Comparison of ENCODE assay signal across 9 mouse cellular contexts in the genomic region with DNA sequence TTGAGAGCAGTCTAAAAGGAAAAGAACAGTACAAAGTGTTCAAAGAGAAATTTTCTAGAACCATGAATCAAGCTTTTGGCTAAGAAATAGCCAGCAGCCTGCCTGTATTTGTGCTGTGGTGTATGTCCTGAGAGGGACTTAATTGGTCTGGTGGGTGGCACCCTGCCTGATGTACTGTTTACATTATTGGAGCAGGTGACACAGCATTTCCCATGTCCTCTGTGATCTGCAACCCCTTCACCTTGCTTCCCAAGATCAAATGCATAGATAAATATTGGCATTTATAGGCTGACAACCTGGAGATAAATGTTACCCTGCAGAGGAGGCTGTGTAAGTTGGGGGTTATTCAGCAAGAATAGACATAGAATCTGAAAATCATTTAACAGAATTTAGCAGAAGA. TPM values are rescaled to one million over a fixed set of nuclear protein-coding genes. Genes with fewer than 3 reads are reported as not detected.
DNase-seq lines count a peak whose midpoint lies in the region; ATAC-seq and TF ChIP-seq lines count a peak whose summit lies in the region.
"Had no signal": no experiment of that assay in that cellular context is flagged by ENCODE, and none has a peak within 500 bp of the region (broad histone marks: within the 10 kb centered on the region; RNA-seq: fewer than 3 reads in every experiment).

No protein-coding gene starts in this region.

- H3K27me3 ChIP-seq in kidney, adult 2 months (replicated peaks; ENCODE audit: control insufficient read depth, insufficient read depth, low read length), result no peaks in the 10 kb centered on the region
- H3K27me3 ChIP-seq in CH12.LX (replicated peaks), result no peaks in the 10 kb centered on the region
- H3K27me3 ChIP-seq in embryonic facial prominence, embryonic 13.5 days, result no peaks in the 10 kb centered on the region
- no peaks in the 10 kb centered on the region for H3K27me3 ChIP-seq in liver, embryonic 11.5 days (replicated peaks; ENCODE audit: control insufficient read depth, insufficient read depth, low read length)

- TF ChIP-seq POLR2A in kidney, adult 2 months (IDR thresholded peaks at IDR 0.05; ENCODE audit: low read depth, low read length), result no peak
- no peak for TF ChIP-seq POLR2A in CH12.LX (IDR thresholded peaks at IDR 0.05; ENCODE audit: low read depth, low read length)

- in situ Hi-C loops in CH12.LX (cut with MboI; ENCODE audit: low pct_ligation_motif_present, low pct_unique_long_range_greater_than_20kb, low sequenced_read_pairs), result no loop called here

- TF ChIP-seq EP300 in CH12.LX (IDR thresholded peaks at IDR 0.05; ENCODE audit: low read length), result no peak

- TF ChIP-seq CTCF in kidney, adult 2 months (conservative IDR thresholded peaks at IDR 0.05; ENCODE audit: insufficient read depth, insufficient read length, low read depth, low read length), result no peak
- no peak for TF ChIP-seq CTCF in CH12.LX (conservative IDR thresholded peaks at IDR 0.05 in 1 of 2, IDR thresholded peaks at IDR 0.05 in 1 of 2; ENCODE audit: low read depth in 2 of 2, low read length in 2 of 2)

- TF ChIP-seq RAD21 in CH12.LX (IDR thresholded peaks at IDR 0.05; ENCODE audit: low read depth, low read length), result no peak

- intact Hi-C loops in left cerebral cortex, postnatal 36 days (cut with DNase I), result no loop called here

- H3K4me1 ChIP-seq in kidney, adult 2 months (ENCODE audit: control insufficient read depth, insufficient read depth, low read length), result peaks cover 11% of the 10 kb centered on the region
- H3K4me1 ChIP-seq in CH12.LX (ENCODE audit: control insufficient read depth in 1 of 2, insufficient read depth in 2 of 2), result peaks cover 2 to 64% of the 10 kb centered on the region in 2 experiments; a peak in 3 of 4 replicates
- peaks cover 9% of the 10 kb centered on the region for H3K4me1 ChIP-seq in embryonic facial prominence, embryonic 13.5 days
- peaks cover 48% of the 10 kb centered on the region for H3K4me1 ChIP-seq in liver, embryonic 11.5 days (replicated peaks; ENCODE audit: control insufficient read depth, insufficient read depth, low read length)

- no peaks in the 10 kb centered on the region for H3K36me3 ChIP-seq in kidney, adult 2 months (ENCODE audit: control insufficient read depth, insufficient read depth, low read length)
- peaks cover 1 to 21% of the 10 kb centered on the region in 2 experiments for H3K36me3 ChIP-seq in CH12.LX (replicated peaks in 1 of 2; ENCODE audit: control insufficient read depth in 1 of 2, insufficient read depth in 1 of 2, low read length in 1 of 2)
- H3K36me3 ChIP-seq in embryonic facial prominence, embryonic 13.5 days, result no peaks in the 10 kb centered on the region
- H3K36me3 ChIP-seq in liver, embryonic 11.5 days (ENCODE audit: control insufficient read depth, insufficient read depth, low read length), result no peaks in the 10 kb centered on the region; the same call in 1 of the 2 replicates

- no peaks in the 10 kb centered on the region for H3K9me3 ChIP-seq in CH12.LX (replicated peaks; ENCODE audit: low read length)
- no peaks in the 10 kb centered on the region for H3K9me3 ChIP-seq in embryonic facial prominence, embryonic 13.5 days
- no peaks in the 10 kb centered on the region for H3K9me3 ChIP-seq in liver, embryonic 11.5 days (ENCODE audit: control insufficient read depth, low read length)

- peaks cover 52% of the 10 kb centered on the region for H3K79me2 ChIP-seq in CH12.LX (replicated peaks; ENCODE audit: control insufficient read depth, extremely low read depth, insufficient read depth, poor library complexity, severe bottlenecking)

- no peak overlapping the region for H3K4me3 ChIP-seq in kidney, adult 2 months (ENCODE audit: insufficient read depth, low read depth, low read length)
- H3K4me3 ChIP-seq in CH12.LX (replicated peaks in 1 of 3; ENCODE audit: low read depth in 2 of 3, low read length in 2 of 3, poor library complexity in 1 of 3), result peak overlapping the region in 1 of 3 experiments; percentile 10
- H3K4me3 ChIP-seq in embryonic facial prominence, embryonic 13.5 days, result no peak overlapping the region
- no peak overlapping the region for H3K4me3 ChIP-seq in liver, embryonic 11.5 days (ENCODE audit: low read depth, low read length)

- no peak for DNase-seq in kidney, adult 2 months
- DNase-seq in kidney, adult 9 months, result no peak
- no peak for DNase-seq in CH12.LX (ENCODE audit: extremely low read depth)
- no peak for DNase-seq in liver, embryonic 11.5 days (ENCODE audit: low spot score)
- no peak for DNase-seq in T-cell, adult 2 months (ENCODE audit: low spot score)
- DNase-seq in embryo, embryonic 9.5 days (ENCODE audit: extremely low spot score), result no peak
- no peak for DNase-seq in left cerebral cortex, postnatal 36 days (ENCODE audit: low spot score in 2 of 2)
- DNase-seq: right cerebral cortex, postnatal 4 days had no signal

- H3K27ac ChIP-seq in kidney, adult 2 months (ENCODE audit: insufficient read depth, low read depth, low read length), result peak overlapping the region; percentile 71; the same call in 1 of the 2 replicates
- H3K27ac ChIP-seq in CH12.LX (ENCODE audit: insufficient read depth, low read depth), result peak overlapping the region; percentile 47; the same call in 1 of the 2 replicates
- H3K27ac ChIP-seq in embryonic facial prominence, embryonic 13.5 days, result peak overlapping the region; percentile 23
- peak overlapping the region; percentile 90 for H3K27ac ChIP-seq in liver, embryonic 11.5 days (ENCODE audit: low read depth, low read length)

- H3K9ac ChIP-seq in CH12.LX (ENCODE audit: insufficient read depth, low read depth), result peak overlapping the region; percentile 6; the same call in 1 of the 2 replicates
- no peak overlapping the region for H3K9ac ChIP-seq in embryonic facial prominence, embryonic 13.5 days
- H3K9ac ChIP-seq in liver, embryonic 11.5 days (ENCODE audit: low read depth, low read length), result peak overlapping the region; percentile 17; the same call in 1 of the 2 replicates

- H3K4me2 ChIP-seq in CH12.LX (ENCODE audit: insufficient read depth, low read depth, poor library complexity, severe bottlenecking), result peak overlapping the region; percentile 78; the same call in 1 of the 2 replicates
- H3K4me2 ChIP-seq in embryonic facial prominence, embryonic 13.5 days, result no peak overlapping the region
- peak overlapping the region; percentile 63 for H3K4me2 ChIP-seq in liver, embryonic 11.5 days

- dilution Hi-C loops in CH12.LX (cut with MboI; ENCODE audit: extremely low pct_ligation_motif_present, extremely low pct_unique_long_range_greater_than_20kb, low sequenced_read_pairs), result no loop called here

- ATAC-seq in embryonic facial prominence, embryonic 13.5 days (ENCODE audit: insufficient number of reproducible peaks, insufficient read depth, low FRiP score, low TSS enrichment, low read depth), result no peak
- peak; percentile 61 for ATAC-seq in liver, embryonic 11.5 days (replicated peaks; ENCODE audit: low FRiP score)

TF ChIP-seq in CH12.LX, 34 proteins besides CTCF, POLR2A, EP300 and RAD21:
- TF ChIP-seq MYC (IDR thresholded peaks at IDR 0.05; ENCODE audit: low read depth, low read length) (no peak), NRF1 (IDR thresholded peaks at IDR 0.05; ENCODE audit: low read depth, low read length) (no peak), ELF1 (IDR thresholded peaks at IDR 0.05; ENCODE audit: low read depth, low read length) (no peak), IRF4 (IDR thresholded peaks at IDR 0.05; ENCODE audit: low read depth, low read length) (no peak), BHLHE40 (IDR thresholded peaks at IDR 0.05; ENCODE audit: low read depth, low read length) (no peak), MEF2A (IDR thresholded peaks at IDR 0.05; ENCODE audit: borderline replicate concordance, low read depth, low read length) (no peak), MAZ (IDR thresholded peaks at IDR 0.05; ENCODE audit: low read depth, low read length) (no peak), UBTF (IDR thresholded peaks at IDR 0.05; ENCODE audit: low read depth, low read length) (no peak), CHD2 (IDR thresholded peaks at IDR 0.05; ENCODE audit: low read length) (no peak), MAX (IDR thresholded peaks at IDR 0.05; ENCODE audit: low read length) (no peak), ZMIZ1 (IDR thresholded peaks at IDR 0.05; ENCODE audit: low read depth, low read length) (no peak)

RNA-seq across cellular contexts. Expression of gene Lims1, which starts 47.3 kb away (rescaled TPM):
- 14.5 and 16.1 TPM in 2 replicates for polyA plus RNA-seq in kidney, adult 2 months (2012; rRNA removed)
- total RNA-seq in CH12.LX (2012; rRNA removed), result 37.0 and 40.7 TPM in 2 replicates
- total RNA-seq in CH12.LX (2014; rRNA removed), result 74.7 and 85.6 TPM in 2 replicates
- 34.7 and 40.4 TPM in 2 replicates for polyA plus RNA-seq in CH12.LX (2012; ENCODE audit: insufficient read length, low read depth)
- 114 and 126 TPM in 2 replicates for polyA plus RNA-seq in embryonic facial prominence, embryonic 13.5 days (2015; fragmentation: Nextera tagmentation; extraction: Ambion mirVana)
- 110 and 131 TPM in 2 replicates for polyA plus RNA-seq in liver, embryonic 11.5 days (2014; fragmentation: Nextera tagmentation; extraction: Ambion mirVana)
- total RNA-seq in left cerebral cortex, postnatal 36 days (2021), result 10 to 100 TPM; 21.2 to 23.2 TPM

Comparison
In these comparisons a context has a peak if more than half of its experiments do, and no peak if none do; other contexts are left out.
1. H3K27ac ChIP-seq: peak in every context shown above with its lines; median percentile 90 in liver, embryonic 11.5 days; 71 in kidney, adult 2 months; 47 in CH12.LX; 23 in embryonic facial prominence, embryonic 13.5 days.